Mouse (Mus musculus): ENCODE data around the gene Retsat. TPM values are rescaled to one million over a fixed set of nuclear protein-coding genes. Genes with fewer than 3 reads are reported as not detected.

Gene Retsat
- 9.2 and 15.9 TPM in 2 replicates for total RNA-seq (2023)

DNA sequence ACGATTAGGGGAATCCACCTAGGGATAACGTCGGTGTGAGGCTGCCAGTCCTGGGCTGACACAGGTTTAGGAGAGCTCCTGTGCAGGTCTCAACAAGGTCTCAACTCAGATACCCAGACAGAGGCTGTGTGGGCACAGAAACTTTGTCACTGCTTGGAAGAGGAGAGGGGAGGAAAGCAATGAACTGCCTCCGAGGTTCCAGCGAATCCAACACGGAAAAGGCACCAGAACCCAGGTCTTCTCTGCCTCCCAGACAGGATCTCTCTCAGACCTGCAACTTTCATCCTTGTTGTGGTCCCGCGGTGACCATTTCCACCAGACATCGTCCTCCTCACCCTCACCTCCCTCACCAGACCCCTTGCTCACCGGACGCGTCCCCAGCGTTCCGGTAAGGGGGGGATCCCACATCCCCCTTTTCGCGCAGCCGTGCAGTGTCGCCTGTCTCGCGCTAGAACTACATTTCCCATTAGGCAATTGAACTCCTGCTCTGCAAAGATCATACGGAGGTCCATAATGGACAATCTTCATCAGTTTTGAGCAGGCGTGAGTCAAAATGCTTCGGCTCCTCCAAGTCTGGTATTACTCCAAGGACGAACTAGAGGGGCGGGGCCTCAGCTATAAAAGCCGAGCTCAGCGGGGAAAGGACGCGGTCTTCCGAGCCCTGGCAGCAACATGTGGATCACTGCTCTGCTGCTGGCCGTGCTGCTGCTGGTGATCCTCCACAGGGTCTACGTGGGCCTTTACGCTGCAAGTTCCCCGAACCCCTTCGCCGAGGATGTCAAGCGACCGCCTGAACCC is at the start of gene Retsat, which contains the start of gene Elmod3:
TSS of gene Retsat (plus strand) at position 520 of the 798 bp plus-strand sequence.
TSS of gene Elmod3 (minus strand) at position 458 of the 798 bp plus-strand sequence.

GRCm38 (mm10) chr6:72616643-72617288 is 18.5 kb downstream of the Retsat start, which contains the start of gene Tgoln1:
Gene Tgoln1, minus strand, starts transcription at chr6:72617000.

Other genes with a start within 250 kb of the Retsat start
- gene Tmem150a, start 243.0 kb upstream of the Retsat start, total RNA-seq (2023): 1.2 and 1.5 TPM in 2 replicates
- gene Rnf181, start 231.5 kb upstream of the Retsat start, total RNA-seq (2023): 57.2 and 63.1 TPM in 2 replicates
- gene Vamp5, start 218.0 kb upstream of the Retsat start, total RNA-seq (2023): 37.2 and 50.9 TPM in 2 replicates
- gene Vamp8, start 207.8 kb upstream of the Retsat start, total RNA-seq (2023): 222 and 223 TPM in 2 replicates
- gene Ggcx, start 184.2 kb upstream of the Retsat start, total RNA-seq (2023): 5.1 and 7.4 TPM in 2 replicates
- gene Mat2a, start 158.9 kb upstream of the Retsat start, total RNA-seq (2023): 78.9 and 102 TPM in 2 replicates
- gene Sh2d6, start 76.8 kb upstream of the Retsat start, total RNA-seq (2023): not detected in 2 replicates
- 272 and 314 TPM in 2 replicates for gene Capg, start 54.1 kb upstream of the Retsat start, total RNA-seq (2023)
- 4.2 and 4.7 TPM in 2 replicates for gene Elmod3, start 62 bp upstream of the Retsat start, total RNA-seq (2023)
- gene Tgoln1, start 18.5 kb downstream of the Retsat start, total RNA-seq (2023): 139 and 180 TPM in 2 replicates
- gene Tcf7l1, start 190.8 kb downstream of the Retsat start, total RNA-seq (2023): 0.35 TPM in 1 of 2 replicates, not detected in the other

Data from neutrophil, adult 65 days (primary cell).